Mouse (Mus musculus) heart, embryonic 11.5 days (tissue): ENCODE data around the gene Asb14. TPM values are rescaled to one million over a fixed set of nuclear protein-coding genes. Genes with fewer than 3 reads are reported as not detected.

Experiments used
- ATAC-seq: fragments of 200-750 bp; cut with Nextera tagmentation; replicated peaks from 2 replicates; pipeline ENCODE4 v1.8.0; 2017; ENCODE audit warnings: moderate library complexity; ENCODE audit not compliant: insufficient number of reproducible peaks, low FRiP score, low TSS enrichment
- H3K27ac ChIP-seq: fragments of 300-500 bp; sonication (generic); 2 replicates; pipeline ENCODE4 v1.5.1; 2014; ENCODE audit warnings: mild to moderate bottlenecking, low read depth, low read length
- H3K27me3 ChIP-seq: fragments of 300-500 bp; sonication (generic); 2 replicates; pipeline ENCODE4 v1.6.1; 2014; ENCODE audit warnings: mild to moderate bottlenecking, low read length, mixed read lengths; ENCODE audit not compliant: control insufficient read depth, insufficient read depth
- H3K36me3 ChIP-seq: fragments of 300-500 bp; sonication (generic); 2 replicates; pipeline ENCODE4 v1.6.1; 2014; ENCODE audit warnings: mild to moderate bottlenecking, low read length, moderate library complexity, mixed read lengths; ENCODE audit not compliant: control insufficient read depth, insufficient read depth
- H3K4me1 ChIP-seq: fragments of 300-500 bp; sonication (generic); 2 replicates; pipeline ENCODE4 v1.6.1; 2014; ENCODE audit warnings: low read length; ENCODE audit not compliant: control insufficient read depth, insufficient read depth
- H3K4me2 ChIP-seq: fragments of 300-500 bp; sonication (generic); 2 replicates; pipeline ENCODE4 v1.6.1; 2014; ENCODE audit warnings: mild to moderate bottlenecking, moderate library complexity
- H3K4me3 ChIP-seq: fragments of 300-500 bp; sonication (generic); 2 replicates; pipeline ENCODE4 v1.5.1; 2014; ENCODE audit warnings: low read depth, low read length
- H3K9ac ChIP-seq: fragments of 300-500 bp; sonication (generic); 2 replicates; pipeline ENCODE4 v1.6.1; 2014; ENCODE audit warnings: mild to moderate bottlenecking, low read depth, low read length, moderate library complexity
- H3K9me3 ChIP-seq: fragments of 300-500 bp; sonication (generic); replicated peaks from 2 replicates; pipeline ENCODE4 v1.6.1; 2016; ENCODE audit warnings: low read length; ENCODE audit not compliant: control insufficient read depth
- WGBS: fragments of 180-500 bp; shearing (Covaris S2); extraction: QIAGEN DNeasy Blood & Tissue Kit; methylation state at CpG from one replicate; pipeline ENCODE4 v1.1.7; 2014; ENCODE audit not compliant: insufficient replicate concordance; 5-methylcytosine and 5-hydroxymethylcytosine counted together
- polyA plus RNA-seq: library from polyadenylated mRNA; unstranded; fragments of >200 nt; fragmentation: Nextera tagmentation; extraction: Ambion mirVana; gene quantifications from 2 replicates; pipeline ENCODE4 v1.2.1, GENCODE M21; 2014

The Asb14 gene
- 0.29 and 1.2 TPM in 2 replicates for polyA plus RNA-seq

DNA sequence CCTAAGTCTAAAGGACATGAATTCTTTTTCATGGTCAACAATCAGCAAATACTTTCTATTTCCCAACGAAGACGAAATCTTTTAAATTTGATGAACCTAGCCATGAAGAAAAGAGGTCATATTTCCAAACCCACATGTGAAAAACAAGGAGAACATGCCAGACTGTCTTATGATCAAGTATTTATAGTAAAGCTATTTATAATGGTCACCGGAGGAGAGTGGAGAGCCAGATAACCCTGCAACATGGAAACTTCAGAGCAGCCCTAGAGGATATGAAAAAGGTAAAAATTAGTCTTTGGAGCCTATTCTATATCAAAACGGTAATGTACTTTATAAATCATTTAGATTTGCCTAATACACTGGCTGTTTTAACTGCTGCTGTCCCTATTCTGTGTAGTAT lies at the start of gene Asb14:
Gene Asb14, plus strand, starts transcription at position 166 of the 400 bp plus-strand sequence.
- no peaks in the 10 kb centered on the region for H3K4me1 ChIP-seq
- 81% methylated on average over 4 of the region's 4 CpGs for WGBS
- H3K4me3 ChIP-seq = no peak within 1 kb of the TSS
- no peak for ATAC-seq
- no peak within 1 kb of the TSS for H3K4me2 ChIP-seq
- no peaks in the 10 kb centered on the region for H3K36me3 ChIP-seq
- no peak within 1 kb of the TSS for H3K27ac ChIP-seq
- no peaks in the 10 kb centered on the region for H3K27me3 ChIP-seq
- no peaks in the 10 kb centered on the region for H3K9me3 ChIP-seq
- H3K9ac ChIP-seq = no peak within 1 kb of the TSS

DNA sequence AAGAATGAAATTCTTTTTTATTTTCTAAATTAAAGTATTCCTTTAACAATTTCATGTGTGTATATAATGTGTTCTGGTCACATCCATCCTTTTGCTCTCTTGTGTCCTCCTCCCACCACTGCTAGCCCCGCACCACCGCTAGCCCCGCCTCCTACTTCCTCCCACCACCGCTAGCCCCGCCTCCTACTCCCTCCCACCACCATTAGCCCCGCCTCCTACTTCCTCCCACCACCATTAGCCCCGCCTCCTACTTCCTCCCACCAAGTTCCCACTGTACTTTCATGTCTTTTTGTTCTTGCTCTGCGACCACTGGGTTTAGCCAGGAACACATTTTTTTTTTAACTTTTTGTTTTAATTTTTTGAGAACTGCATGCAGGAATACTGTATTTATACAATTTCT lies 41.3 kb upstream of the Asb14 start:
- Histone ChIP-seq H3K27me3 (no peaks in the 10 kb centered on the region), H3K36me3 (no peaks in the 10 kb centered on the region), H3K27ac (no peak overlapping the region), H3K4me3 (no peak overlapping the region), H3K9ac (no peak overlapping the region), H3K9me3 (no peaks in the 10 kb centered on the region), H3K4me2 (no peak overlapping the region), H3K4me1 (no peaks in the 10 kb centered on the region)
- WGBS = 77% methylated on average over 8 of the region's 8 CpGs
- no peak for ATAC-seq

DNA sequence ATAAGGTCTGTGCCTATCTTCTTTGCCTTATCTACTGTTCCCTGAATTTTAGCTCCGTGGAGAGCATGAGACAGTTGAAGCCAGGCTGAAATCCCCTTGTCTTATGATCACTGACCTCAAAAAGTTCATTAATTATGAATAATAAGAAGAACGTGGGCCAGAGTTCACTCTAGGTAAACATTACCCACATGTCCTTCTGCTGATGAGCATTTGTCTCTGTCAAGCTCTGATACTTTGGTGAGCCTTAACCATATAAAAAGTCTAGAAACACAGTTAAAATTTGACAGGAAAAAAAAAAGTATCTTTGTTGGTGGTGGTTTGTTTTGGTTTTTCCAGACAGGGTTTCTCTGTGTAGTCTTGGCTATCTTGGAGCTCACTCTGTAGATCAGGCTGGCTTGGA lies 40.3 kb upstream of the Asb14 start:
- 64% methylated on average over 2 of the region's 2 CpGs for WGBS
- H3K4me2 ChIP-seq = no peak overlapping the region
- H3K4me1 ChIP-seq = no peaks in the 10 kb centered on the region
- no peaks in the 10 kb centered on the region for H3K9me3 ChIP-seq
- no peaks in the 10 kb centered on the region for H3K36me3 ChIP-seq
- no peak for ATAC-seq
- H3K27ac ChIP-seq = no peak overlapping the region
- no peaks in the 10 kb centered on the region for H3K27me3 ChIP-seq
- no peak overlapping the region for H3K9ac ChIP-seq
- no peak overlapping the region for H3K4me3 ChIP-seq

DNA sequence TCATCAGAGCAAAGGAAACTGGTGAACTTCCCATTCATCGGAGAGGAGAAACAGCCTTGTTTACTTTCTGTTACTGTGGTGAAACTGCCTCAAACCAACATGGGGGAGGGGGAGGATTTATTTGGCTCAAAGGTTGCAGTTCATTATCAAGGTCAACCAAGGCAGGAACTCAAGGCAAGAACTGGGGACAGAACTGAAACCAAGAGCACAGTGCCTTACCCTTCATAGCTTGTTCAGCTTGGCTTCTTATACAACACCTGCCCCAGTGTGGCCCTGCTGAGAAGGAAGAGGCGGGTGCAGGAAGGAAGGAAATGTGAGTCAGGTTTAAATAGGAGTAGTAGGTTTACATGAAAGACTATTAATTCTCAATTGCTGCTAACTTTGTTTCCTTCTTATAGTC lies 36.0 kb upstream of the Asb14 start:
- H3K27ac ChIP-seq = no peak overlapping the region
- no peaks in the 10 kb centered on the region for H3K4me1 ChIP-seq
- no peaks in the 10 kb centered on the region for H3K27me3 ChIP-seq
- no peak for ATAC-seq
- H3K4me3 ChIP-seq = no peak overlapping the region
- 60% methylated on average over 2 of the region's 2 CpGs for WGBS
- no peak overlapping the region for H3K9ac ChIP-seq
- no peaks in the 10 kb centered on the region for H3K9me3 ChIP-seq
- H3K4me2 ChIP-seq = no peak overlapping the region
- H3K36me3 ChIP-seq = no peaks in the 10 kb centered on the region

DNA sequence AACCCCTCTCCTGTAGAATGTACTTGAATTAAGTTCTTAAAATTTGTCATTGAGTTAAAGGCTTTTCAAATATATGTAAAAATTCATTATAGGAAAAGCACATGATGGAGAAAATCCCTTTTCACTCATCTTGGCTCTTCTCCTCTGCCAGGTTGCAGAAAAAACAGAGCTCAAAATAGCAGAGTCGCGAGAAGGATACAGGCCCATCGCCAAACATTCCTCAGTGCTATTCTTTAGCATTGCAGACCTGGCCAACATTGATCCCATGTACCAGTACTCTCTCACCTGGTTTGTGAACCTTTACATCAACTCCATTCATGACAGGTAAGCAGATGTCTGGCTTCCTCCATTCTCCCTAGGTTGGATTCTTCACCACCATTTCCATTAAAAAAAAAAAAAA lies 35.3 kb upstream of the Asb14 start:
- H3K4me1 ChIP-seq = no peaks in the 10 kb centered on the region
- H3K4me3 ChIP-seq = no peak overlapping the region
- ATAC-seq = no peak
- H3K9me3 ChIP-seq = no peaks in the 10 kb centered on the region
- 86% methylated on average over 3 of the region's 3 CpGs for WGBS
- H3K4me2 ChIP-seq = no peak overlapping the region
- no peak overlapping the region for H3K27ac ChIP-seq
- H3K36me3 ChIP-seq = no peaks in the 10 kb centered on the region
- no peaks in the 10 kb centered on the region for H3K27me3 ChIP-seq
- H3K9ac ChIP-seq = no peak overlapping the region

DNA sequence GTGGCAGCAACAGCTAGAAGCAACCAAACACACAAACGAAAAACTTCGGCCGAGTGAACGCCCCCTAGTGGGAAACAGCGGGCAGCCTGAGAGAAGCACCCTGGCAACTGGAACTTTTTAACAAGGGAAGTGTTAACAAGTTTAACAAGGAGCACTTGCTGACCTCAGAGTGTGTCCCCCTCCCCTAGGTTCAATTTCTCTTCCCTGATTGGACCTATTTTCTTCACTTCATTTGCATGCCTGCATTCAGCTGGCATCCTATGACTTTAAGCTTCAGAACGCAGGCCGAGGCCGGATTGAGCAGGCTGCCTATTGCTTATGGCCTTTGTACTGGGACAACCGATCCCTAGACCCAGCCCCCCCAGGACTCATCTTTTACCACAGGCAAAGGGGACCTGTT lies 27.0 kb upstream of the Asb14 start:
- no peak for ATAC-seq
- 63% methylated on average over 9 of the region's 9 CpGs for WGBS
- Histone ChIP-seq H3K4me1 (no peaks in the 10 kb centered on the region), H3K9ac (no peak overlapping the region), H3K27me3 (no peaks in the 10 kb centered on the region), H3K36me3 (no peaks in the 10 kb centered on the region), H3K4me2 (no peak overlapping the region), H3K27ac (no peak overlapping the region), H3K4me3 (no peak overlapping the region), H3K9me3 (no peaks in the 10 kb centered on the region)

DNA sequence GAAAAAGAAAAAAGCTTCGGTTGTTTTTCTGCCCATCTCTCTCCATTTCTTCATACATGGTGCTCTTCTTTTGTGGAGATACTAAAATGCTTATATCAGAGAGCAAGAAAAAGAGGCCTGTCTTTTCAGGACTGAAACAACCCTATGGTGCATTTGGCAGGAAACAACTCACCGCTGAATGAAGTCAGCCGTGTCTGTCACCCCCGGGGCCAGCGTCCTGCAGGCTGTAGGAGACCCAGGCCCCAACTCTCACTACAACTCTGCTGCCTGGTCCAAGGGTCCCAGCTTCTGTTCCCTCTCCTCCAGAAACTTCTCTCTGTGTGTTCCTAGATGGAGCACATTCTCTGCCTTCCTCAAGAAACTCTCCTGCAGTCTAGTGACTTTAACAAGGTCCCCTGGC lies 26.1 kb upstream of the Asb14 start:
- Histone ChIP-seq H3K4me2 (no peak overlapping the region), H3K9me3 (no peaks in the 10 kb centered on the region), H3K27me3 (no peaks in the 10 kb centered on the region), H3K36me3 (no peaks in the 10 kb centered on the region), H3K27ac (no peak overlapping the region), H3K9ac (no peak overlapping the region), H3K4me3 (no peak overlapping the region), H3K4me1 (no peaks in the 10 kb centered on the region)
- ATAC-seq = no peak
- WGBS = 83% methylated on average over 5 of the region's 5 CpGs

DNA sequence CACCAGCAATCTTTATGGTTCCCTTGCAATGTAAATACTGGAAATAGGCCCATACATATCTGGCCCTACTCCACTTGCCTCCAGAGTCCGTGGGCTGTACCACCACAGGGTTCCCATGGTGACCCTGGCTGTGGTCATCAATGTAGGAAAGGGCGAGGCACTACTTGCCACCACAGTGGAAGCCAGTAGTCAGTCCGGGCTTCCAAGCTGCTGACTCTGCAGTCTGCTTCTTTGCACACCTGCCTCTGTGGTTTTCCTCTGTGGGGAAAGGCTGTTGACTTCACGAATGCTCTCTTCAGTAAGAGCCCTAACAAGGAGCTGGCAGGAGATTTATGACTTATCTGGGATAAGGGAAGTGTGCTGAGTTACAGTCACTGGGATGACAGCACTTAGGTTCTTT lies 15.6 kb upstream of the Asb14 start:
- H3K4me2 ChIP-seq = no peak overlapping the region
- no peak overlapping the region for H3K27ac ChIP-seq
- no peak overlapping the region for H3K4me3 ChIP-seq
- WGBS = 68% methylated on average over 4 of the region's 4 CpGs
- no peaks in the 10 kb centered on the region for H3K9me3 ChIP-seq
- ATAC-seq = no peak; the same call in 1 of the 2 replicates
- no peaks in the 10 kb centered on the region for H3K27me3 ChIP-seq
- H3K9ac ChIP-seq = no peak overlapping the region
- H3K4me1 ChIP-seq = no peaks in the 10 kb centered on the region
- no peaks in the 10 kb centered on the region for H3K36me3 ChIP-seq

DNA sequence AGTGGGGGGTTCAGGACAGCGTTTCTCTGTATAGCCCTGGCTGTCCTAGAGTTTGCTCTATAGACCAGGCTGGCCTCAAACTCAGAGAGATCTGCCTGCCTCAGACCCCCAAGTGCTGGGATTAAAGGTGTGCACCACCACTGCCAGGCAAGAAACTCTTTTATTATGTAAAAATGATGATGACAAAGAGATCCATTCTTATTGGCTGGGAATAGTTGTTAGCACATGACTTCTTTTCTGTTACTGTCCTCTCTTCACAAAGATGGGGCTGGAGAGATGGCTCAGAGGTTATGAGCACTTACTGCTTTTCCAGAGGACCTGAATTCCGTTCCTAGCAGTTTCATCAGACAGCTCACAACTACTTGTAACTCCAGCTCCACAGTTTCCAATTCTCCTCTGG lies 14.4 kb upstream of the Asb14 start:
- 63% methylated on average over 2 of the region's 2 CpGs for WGBS
- no peak overlapping the region for H3K4me3 ChIP-seq
- no peaks in the 10 kb centered on the region for H3K36me3 ChIP-seq
- H3K27ac ChIP-seq = no peak overlapping the region
- no peak overlapping the region for H3K9ac ChIP-seq
- no peak for ATAC-seq
- H3K4me2 ChIP-seq = no peak overlapping the region
- H3K27me3 ChIP-seq = no peaks in the 10 kb centered on the region
- no peaks in the 10 kb centered on the region for H3K9me3 ChIP-seq
- no peaks in the 10 kb centered on the region for H3K4me1 ChIP-seq
